Mouse (Mus musculus) embryo, embryonic 10.5 days (tissue): ENCODE measurements at regions not wholly inside any gene's neighbourhood (a gene's known extent, or its start where the extent isn't known, plus 50 kb on each side); places are given as distances from the start of the nearest gene placed in this dataset.
A peak's percentile ranks its signal among the peaks of the same experiment; 100 is the strongest.

Experiments used
- DNase-seq: peaks from one replicate; pipeline ENCODE4 v3.0.0-alpha.2; 2015; ENCODE audit warnings: low spot score

DNA sequence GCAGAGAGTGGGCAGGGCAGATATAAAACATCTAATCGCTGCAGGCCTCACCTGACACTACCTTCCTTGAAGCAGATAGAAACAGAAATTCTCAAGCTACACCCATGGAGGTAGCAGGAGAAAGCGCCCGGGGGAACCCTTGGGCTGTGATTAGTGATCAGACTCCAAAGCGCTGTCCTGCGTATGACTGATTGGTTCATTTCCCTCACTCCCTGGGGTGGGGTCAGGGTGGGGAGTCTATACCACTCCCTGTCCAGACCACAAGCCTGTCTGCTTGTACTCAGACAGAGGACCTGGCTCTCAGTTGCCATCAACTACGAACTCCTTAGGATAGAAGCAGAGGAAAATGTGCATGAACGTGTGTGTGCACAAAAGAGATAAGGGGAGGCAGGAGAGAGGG, 77.7 kb downstream of the Gm826 start:
- no peak for DNase-seq

GRCm38 (mm10) chr2:160250228-160250627, 83.7 kb downstream of the Gm826 start:
- DNase-seq, result no peak

- no peak for DNase-seq
Observed at GRCm38 (mm10) chr2:160249104-160250093, 84.6 kb downstream of the Gm826 start.

- no peak for DNase-seq
Observed at GRCm38 (mm10) chr2:160247286-160247685, 86.7 kb downstream of the Gm826 start.

DNA sequence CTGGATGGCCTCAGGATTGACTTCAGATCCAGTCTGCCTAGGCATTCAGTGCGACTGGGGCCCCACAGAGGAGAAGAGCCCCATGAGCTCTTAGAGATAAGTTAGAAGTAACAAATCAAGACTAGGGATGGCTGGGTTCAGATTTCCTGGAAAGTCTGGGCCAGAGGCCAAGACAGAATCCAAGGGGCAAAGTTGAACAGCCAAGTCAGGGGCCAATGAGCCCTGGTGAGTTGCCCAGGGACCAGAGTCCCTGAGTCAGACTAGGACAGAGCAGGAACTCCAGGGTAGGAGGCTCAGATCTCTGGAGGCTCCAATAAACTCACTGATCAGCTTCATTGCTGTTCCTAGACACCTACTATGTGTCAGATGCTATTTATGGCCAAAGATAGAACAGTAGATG, 87.6 kb downstream of the Gm826 start:
- no peak for DNase-seq

GRCm38 (mm10) chr2:160244866-160245265, 89.1 kb downstream of the Gm826 start:
- DNase-seq, result peak; percentile 15

- no peak for DNase-seq
Observed at GRCm38 (mm10) chr2:160240531-160241379, 93.2 kb downstream of the Gm826 start.

DNA sequence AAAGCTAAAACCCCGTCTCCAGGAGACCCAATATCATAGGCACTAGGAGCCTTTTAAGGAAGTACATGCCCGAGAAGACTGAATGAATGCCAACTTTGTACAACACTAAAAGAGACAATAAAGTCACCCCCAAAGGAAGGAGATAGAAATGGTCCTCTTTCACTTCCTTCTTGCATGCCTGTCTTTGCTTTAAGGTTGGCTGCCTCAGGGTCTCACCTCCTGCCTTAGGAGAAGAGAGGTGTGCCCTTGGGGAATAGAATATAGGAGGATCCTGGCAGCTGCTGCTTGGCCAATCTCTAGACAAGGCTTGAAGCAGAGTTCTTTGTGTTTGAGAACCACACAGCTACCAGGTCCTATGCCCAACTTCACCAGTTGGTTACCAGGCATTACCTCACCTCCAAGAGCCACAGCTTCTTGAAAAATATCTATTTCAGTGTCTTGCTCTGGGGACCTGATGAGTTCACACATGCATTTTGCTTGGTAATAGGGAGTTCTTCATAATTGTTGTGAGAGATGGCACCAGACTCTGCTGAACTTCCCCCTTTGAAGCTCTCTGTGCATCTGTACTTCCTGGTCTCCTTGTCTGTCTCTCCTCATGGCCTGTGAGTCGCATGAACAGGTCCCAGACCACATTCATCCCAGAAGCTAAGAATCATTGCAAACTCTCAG, 96.4 kb downstream of the Gm826 start:
- DNase-seq, result no peak

GRCm38 (mm10) chr2:160236806-160237205, 97.2 kb downstream of the Gm826 start:
- no peak for DNase-seq

DNA sequence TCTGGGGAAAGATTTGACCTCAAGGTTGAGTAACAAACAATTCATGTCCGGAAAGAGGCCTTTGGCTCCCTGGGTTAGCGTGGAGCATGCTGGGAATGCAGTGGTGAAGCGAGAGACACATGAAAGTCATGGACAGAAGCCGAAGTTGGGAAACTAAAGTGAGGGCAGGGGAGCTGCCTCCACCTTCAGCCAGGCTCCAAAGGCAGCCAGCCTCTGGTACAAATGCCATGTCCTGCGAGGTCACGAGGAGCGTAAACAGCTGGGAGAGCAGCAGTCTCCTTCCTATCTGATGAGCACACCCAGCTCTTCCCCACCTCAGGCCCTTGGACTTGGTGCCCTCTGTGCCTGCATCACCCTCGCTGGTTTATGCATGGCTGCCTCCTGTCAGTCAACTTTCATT, 103.2 kb downstream of the Gm826 start:
- no peak for DNase-seq

DNA sequence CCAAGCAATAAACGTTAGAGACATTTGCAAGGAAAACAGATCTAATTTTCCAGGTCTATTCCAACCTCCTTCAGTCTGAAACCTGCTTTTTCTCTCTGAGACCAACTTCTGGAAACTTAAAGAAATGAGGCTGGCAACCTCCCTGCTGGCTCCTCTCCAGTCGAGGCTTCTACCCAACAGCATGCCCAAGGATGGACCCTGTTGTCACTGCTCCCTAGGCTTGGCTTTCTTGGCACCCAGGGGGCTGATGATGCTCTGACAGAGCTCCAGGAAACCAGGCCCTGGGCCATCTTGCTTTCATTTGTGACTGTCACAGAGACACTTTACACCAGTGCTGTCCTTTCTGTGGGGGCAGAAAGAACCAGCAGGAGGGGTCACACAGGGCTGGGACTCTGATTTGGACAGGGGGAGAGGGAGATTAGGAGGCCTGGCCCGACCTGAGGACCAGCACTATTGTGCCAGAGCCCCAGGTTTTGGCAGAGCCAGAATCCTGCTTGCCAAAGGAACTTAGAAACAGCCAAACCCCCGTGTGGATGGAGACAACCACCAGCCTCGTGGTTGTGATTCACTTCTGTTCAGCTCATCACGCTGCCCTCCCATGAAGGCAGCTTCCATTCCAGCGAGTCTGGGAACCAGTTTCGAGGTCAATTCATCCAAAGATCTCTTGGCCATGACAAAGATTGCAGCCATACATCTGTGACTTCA, 105.5 kb downstream of the Gm826 start:
- DNase-seq, result no peak

- DNase-seq, result no peak
Observed at GRCm38 (mm10) chr2:160225450-160225849, 108.5 kb downstream of the Gm826 start.

GRCm38 (mm10) chr2:160223366-160223765, 110.6 kb downstream of the Gm826 start:
- DNase-seq, result no peak

GRCm38 (mm10) chr2:160221772-160222171, 112.2 kb downstream of the Gm826 start:
- no peak for DNase-seq

DNA sequence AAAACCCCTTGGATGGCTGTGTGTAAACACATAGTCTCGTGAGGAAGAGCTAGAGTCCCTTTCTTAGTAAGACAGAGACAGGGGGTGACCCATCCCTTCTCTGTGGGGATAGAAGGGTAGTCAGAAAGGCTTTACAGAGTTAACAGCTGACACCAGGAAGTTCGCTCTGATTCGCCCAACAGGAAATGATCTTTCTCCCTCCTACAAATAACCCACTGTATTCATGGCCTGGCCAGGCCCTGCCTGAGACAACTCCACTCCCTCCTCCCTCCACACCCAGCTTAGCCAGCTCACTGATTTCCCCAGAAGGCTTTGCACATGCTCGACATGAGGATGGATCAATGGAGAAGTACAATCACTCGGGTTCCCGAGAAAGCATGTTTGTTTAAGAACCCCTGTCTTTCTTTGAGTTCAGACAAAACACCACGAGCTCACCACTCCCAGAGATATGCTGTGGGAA, 113.4 kb downstream of the Gm826 start:
- peak; percentile 62 for DNase-seq

GRCm38 (mm10) chr2:160214032-160214812, 119.7 kb downstream of the Gm826 start:
- no peak for DNase-seq

DNA sequence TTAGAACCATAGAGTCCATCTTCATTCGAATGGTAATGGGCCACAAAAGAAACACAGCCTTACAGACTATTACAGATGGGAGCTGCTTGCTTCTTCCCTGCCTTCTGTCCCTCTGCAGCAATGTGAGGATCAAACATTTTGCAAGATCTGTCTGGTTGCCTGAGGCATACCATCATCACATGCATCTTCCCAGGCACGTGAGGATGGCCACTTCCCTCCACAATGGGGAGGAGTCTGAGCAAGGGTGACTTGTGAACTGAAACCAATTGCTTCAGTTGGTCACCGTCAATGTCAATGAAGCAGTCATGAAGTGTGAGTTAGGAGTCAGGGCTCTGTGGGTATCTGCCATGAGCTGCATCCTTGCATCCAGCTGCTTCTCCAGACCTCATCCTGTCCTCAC, 123.5 kb downstream of the Gm826 start:
- no peak for DNase-seq

DNA sequence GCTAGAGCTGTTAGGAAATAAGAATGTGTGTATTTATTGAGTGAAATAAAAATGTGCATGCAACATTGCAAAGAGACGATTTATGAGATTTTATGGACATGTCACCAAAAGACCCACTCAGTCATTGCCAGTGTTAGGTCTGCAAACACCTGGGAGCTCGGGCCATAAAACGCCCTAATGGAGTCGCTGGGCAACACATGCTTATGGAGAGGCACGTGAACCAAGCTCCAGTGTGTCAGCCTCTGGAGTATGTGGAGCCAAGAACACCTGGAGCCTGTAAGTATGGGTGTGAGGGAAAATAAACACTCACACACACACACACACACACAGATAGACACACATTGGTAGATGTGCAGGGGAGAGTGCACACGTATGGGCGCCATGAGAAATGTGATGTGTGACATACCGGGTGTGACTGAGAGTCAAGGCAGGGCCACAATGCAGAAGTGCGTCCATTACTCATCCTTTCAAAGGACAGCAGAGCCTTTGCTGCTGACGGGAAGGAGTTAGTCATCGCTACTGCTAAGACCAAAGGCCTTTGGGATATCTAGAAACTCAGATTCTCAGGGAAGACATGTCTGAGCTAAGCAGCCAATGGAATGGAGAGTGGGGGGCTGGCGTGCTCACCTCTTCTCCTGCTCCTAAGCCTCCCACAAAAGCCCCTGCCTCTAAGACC, 124.2 kb downstream of the Gm826 start:
- no peak for DNase-seq

DNA sequence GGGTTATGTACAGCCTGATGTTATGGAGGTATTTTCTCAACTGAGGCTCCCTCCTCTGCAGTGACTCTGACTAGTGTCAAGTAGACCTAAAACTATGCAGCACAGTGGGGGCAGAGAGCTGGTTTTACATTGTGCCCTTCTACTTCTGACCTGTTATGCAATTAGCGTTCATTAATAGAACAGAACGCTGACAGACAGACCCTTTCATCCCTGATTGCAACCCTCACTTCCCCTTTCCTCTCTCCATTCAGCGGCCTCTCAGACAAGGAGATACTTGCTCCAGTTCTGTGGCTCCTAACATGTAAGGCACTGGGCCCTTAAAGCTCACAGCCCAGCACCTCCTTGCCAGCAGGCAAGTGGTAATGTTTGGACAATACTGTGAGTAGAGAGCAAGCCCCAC, 125.7 kb downstream of the Gm826 start:
- DNase-seq, result no peak

- no peak for DNase-seq
Observed at GRCm38 (mm10) chr2:160207226-160207625, 126.7 kb downstream of the Gm826 start.
